Mouse (Mus musculus): ENCODE measurements at regions not wholly inside any gene's neighbourhood (a gene's known extent, or its start where the extent isn't known, plus 50 kb on each side); places are given as distances from the start of the nearest gene placed in this dataset.

GRCm38 (mm10) chr7:136541876-136542655 lies 352.3 kb upstream of the Mgmt start:
- ATAC-seq (replicated peaks; ENCODE audit: low FRiP score, poor library complexity, severe bottlenecking): no peak

- ATAC-seq (replicated peaks; ENCODE audit: low FRiP score, poor library complexity, severe bottlenecking): no peak
These were observed 351.5 kb upstream of the Mgmt start for GRCm38 (mm10) chr7:136542896-136543295.

GRCm38 (mm10) chr7:136547837-136548236 lies 346.6 kb upstream of the Mgmt start:
- no peak for ATAC-seq (replicated peaks; ENCODE audit: low FRiP score, poor library complexity, severe bottlenecking)

- ATAC-seq (replicated peaks; ENCODE audit: low FRiP score, poor library complexity, severe bottlenecking): no peak
These were observed 338.0 kb upstream of the Mgmt start for GRCm38 (mm10) chr7:136556436-136556835.

- ATAC-seq (replicated peaks; ENCODE audit: low FRiP score, poor library complexity, severe bottlenecking): no peak
These were observed 334.9 kb upstream of the Mgmt start for GRCm38 (mm10) chr7:136559536-136559935.

GRCm38 (mm10) chr7:136570911-136571310 lies 323.5 kb upstream of the Mgmt start:
- no peak for ATAC-seq (replicated peaks; ENCODE audit: low FRiP score, poor library complexity, severe bottlenecking)

GRCm38 (mm10) chr7:136581896-136582295 lies 312.5 kb upstream of the Mgmt start:
- no peak for ATAC-seq (replicated peaks; ENCODE audit: low FRiP score, poor library complexity, severe bottlenecking)

- no peak for ATAC-seq (replicated peaks; ENCODE audit: low FRiP score, poor library complexity, severe bottlenecking)
These were observed 310.1 kb upstream of the Mgmt start for GRCm38 (mm10) chr7:136584361-136584760.

GRCm38 (mm10) chr7:136588491-136588890 lies 305.9 kb upstream of the Mgmt start:
- ATAC-seq (replicated peaks; ENCODE audit: low FRiP score, poor library complexity, severe bottlenecking): no peak

- no peak for ATAC-seq (replicated peaks; ENCODE audit: low FRiP score, poor library complexity, severe bottlenecking)
These were observed 303.5 kb upstream of the Mgmt start for GRCm38 (mm10) chr7:136590947-136591346.

- ATAC-seq (replicated peaks; ENCODE audit: low FRiP score, poor library complexity, severe bottlenecking): no peak
These were observed 286.9 kb upstream of the Mgmt start for GRCm38 (mm10) chr7:136607278-136608120.

GRCm38 (mm10) chr7:136613496-136613895 lies 280.9 kb upstream of the Mgmt start:
- ATAC-seq (replicated peaks; ENCODE audit: low FRiP score, poor library complexity, severe bottlenecking): no peak

- no peak for ATAC-seq (replicated peaks; ENCODE audit: low FRiP score, poor library complexity, severe bottlenecking)
These were observed 269.9 kb upstream of the Mgmt start for GRCm38 (mm10) chr7:136624496-136624895.

GRCm38 (mm10) chr7:136631089-136631488 lies 263.3 kb upstream of the Mgmt start:
- ATAC-seq (replicated peaks; ENCODE audit: low FRiP score, poor library complexity, severe bottlenecking): no peak

- no peak for ATAC-seq (replicated peaks; ENCODE audit: low FRiP score, poor library complexity, severe bottlenecking)
These were observed 254.3 kb upstream of the Mgmt start for GRCm38 (mm10) chr7:136640160-136640559.

GRCm38 (mm10) chr7:136640771-136641170 lies 253.6 kb upstream of the Mgmt start:
- ATAC-seq (replicated peaks; ENCODE audit: low FRiP score, poor library complexity, severe bottlenecking): no peak

GRCm38 (mm10) chr7:136649796-136650195 lies 244.6 kb upstream of the Mgmt start:
- no peak for ATAC-seq (replicated peaks; ENCODE audit: low FRiP score, poor library complexity, severe bottlenecking)

GRCm38 (mm10) chr7:136659930-136660329 lies 234.5 kb upstream of the Mgmt start:
- no peak for ATAC-seq (replicated peaks; ENCODE audit: low FRiP score, poor library complexity, severe bottlenecking)

- ATAC-seq (replicated peaks; ENCODE audit: low FRiP score, poor library complexity, severe bottlenecking): no peak
These were observed 234.0 kb upstream of the Mgmt start for GRCm38 (mm10) chr7:136660401-136660800.

- no peak for ATAC-seq (replicated peaks; ENCODE audit: low FRiP score, poor library complexity, severe bottlenecking)
These were observed 229.9 kb upstream of the Mgmt start for GRCm38 (mm10) chr7:136664424-136665082.

GRCm38 (mm10) chr7:136665901-136666300 lies 228.5 kb upstream of the Mgmt start:
- ATAC-seq (replicated peaks; ENCODE audit: low FRiP score, poor library complexity, severe bottlenecking): no peak

Data from erythroblast, adult 5-6 weeks (primary cell).